Mouse (Mus musculus): Measurements from ENCODE around the gene Aqp6. TPM values are rescaled to one million over a fixed set of nuclear protein-coding genes. Genes with fewer than 3 reads are reported as not detected.

Gene Aqp6
- polyA plus RNA-seq, 1 experiment from 2014 or later: not detected

DNA sequence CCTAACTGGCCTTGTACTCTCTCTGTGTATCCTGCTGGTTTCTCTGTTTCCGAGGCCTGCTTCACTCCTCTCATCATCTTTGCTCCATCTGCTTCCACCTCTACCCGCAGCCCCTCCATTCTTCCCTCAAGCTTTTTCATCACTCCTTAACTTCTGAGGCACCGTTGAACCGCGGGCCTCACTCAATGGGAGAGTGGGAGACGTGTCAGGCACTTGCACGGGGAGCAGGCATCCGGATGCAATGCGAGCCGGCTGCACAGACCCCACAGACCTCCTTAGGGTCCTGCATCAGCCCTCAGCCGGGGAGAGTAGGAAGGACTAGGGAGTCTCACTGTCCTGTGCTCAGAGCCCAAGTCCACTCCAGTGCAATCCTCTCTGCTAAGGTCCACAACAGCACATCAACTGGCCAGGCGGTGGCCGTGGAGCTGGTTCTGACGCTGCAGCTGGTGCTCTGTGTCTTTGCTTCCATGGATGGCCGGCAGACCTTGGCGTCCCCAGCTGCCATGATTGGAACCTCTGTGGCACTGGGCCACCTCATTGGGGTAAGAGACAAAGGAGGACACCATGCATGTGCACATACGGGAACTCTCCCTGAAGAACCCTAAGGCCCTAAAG is 1.1 kb downstream of the Aqp6 start:
- WGBS: 75% methylated on average over 17 of the region's 17 CpGs
- H3K27ac ChIP-seq (replicated peaks): peak overlapping the region; percentile 10; the same call in 1 of the 2 replicates
- H3K4me1 ChIP-seq: peaks cover 79% of the 10 kb centered on the region

GRCm38 (mm10) chr15:99603216-99603615 is 2.0 kb downstream of the Aqp6 start:
- Histone ChIP-seq H3K27ac (replicated peaks) (no peak overlapping the region), H3K27me3 (replicated peaks; ENCODE audit: low read depth, poor library complexity, severe bottlenecking) (peaks cover 92% of the 10 kb centered on the region), H3K4me3 (no peak overlapping the region), H3K4me1 (peaks cover 79% of the 10 kb centered on the region), H3K9me3 (no peaks in the 10 kb centered on the region), H3K36me3 (replicated peaks) (no peaks in the 10 kb centered on the region)
- no peak for DNase-seq (ENCODE audit: low spot score)
- WGBS: 76% methylated on average over 7 of the region's 7 CpGs

More for the DNA sequence above, 1.1 kb downstream of the Aqp6 start:
- no peaks in the 10 kb centered on the region for H3K36me3 ChIP-seq (replicated peaks)
- no peak overlapping the region for H3K4me3 ChIP-seq
- peaks cover 97% of the 10 kb centered on the region for H3K27me3 ChIP-seq (replicated peaks; ENCODE audit: low read depth, poor library complexity, severe bottlenecking)
- H3K9me3 ChIP-seq: no peaks in the 10 kb centered on the region
- no peak for DNase-seq (ENCODE audit: low spot score)

DNA sequence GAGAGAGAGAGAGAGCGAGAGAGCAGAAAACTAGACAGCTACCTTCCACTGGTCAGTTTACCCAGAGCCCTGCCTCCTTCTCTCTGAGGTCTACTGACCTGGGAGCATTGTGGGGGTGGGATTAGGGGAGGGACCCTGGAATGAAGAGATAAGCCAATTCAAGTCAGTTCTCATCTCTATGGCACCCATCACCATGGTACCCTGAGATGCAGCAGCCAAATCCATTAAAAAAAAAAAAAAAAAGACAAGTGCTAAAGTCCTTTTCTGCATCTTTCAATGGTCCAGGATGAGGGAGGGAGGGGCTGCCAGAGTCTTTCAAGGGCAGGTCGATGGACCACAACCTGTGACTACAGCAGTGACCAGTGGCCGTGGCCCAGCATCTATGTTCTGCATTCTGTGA is 4.4 kb downstream of the Aqp6 start:
- H3K4me1 ChIP-seq: peaks cover 75% of the 10 kb centered on the region
- no peaks in the 10 kb centered on the region for H3K9me3 ChIP-seq
- no peak for DNase-seq (ENCODE audit: low spot score)
- 74% methylated on average over 3 of the region's 3 CpGs for WGBS
- H3K27ac ChIP-seq (replicated peaks): no peak overlapping the region
- H3K4me3 ChIP-seq: no peak overlapping the region
- H3K36me3 ChIP-seq (replicated peaks): no peaks in the 10 kb centered on the region
- peaks cover 93% of the 10 kb centered on the region for H3K27me3 ChIP-seq (replicated peaks; ENCODE audit: low read depth, poor library complexity, severe bottlenecking)

GRCm38 (mm10) chr15:99606515-99606914 is 5.3 kb downstream of the Aqp6 start:
- WGBS: 36% methylated on average over 5 of the region's 5 CpGs
- peaks cover 75% of the 10 kb centered on the region for H3K4me1 ChIP-seq

GRCm38 (mm10) chr15:99607388-99608113 is 6.4 kb downstream of the Aqp6 start:
- Histone ChIP-seq H3K4me1 (peaks cover 68% of the 10 kb centered on the region), H3K27ac (replicated peaks) (peak overlapping the region; percentile 54; the same call in 1 of the 2 replicates), H3K36me3 (replicated peaks) (no peaks in the 10 kb centered on the region), H3K4me3 (peak overlapping the region; percentile 25; the same call in 1 of the 2 replicates), H3K9me3 (peaks cover 2% of the 10 kb centered on the region; the same call in 1 of the 2 replicates), H3K27me3 (replicated peaks; ENCODE audit: low read depth, poor library complexity, severe bottlenecking) (peaks cover 88% of the 10 kb centered on the region)
- WGBS: 9% methylated on average over 10 of the region's 10 CpGs
- peak; percentile 70 for DNase-seq (ENCODE audit: low spot score)

More at GRCm38 (mm10) chr15:99606515-99606914, 5.3 kb downstream of the Aqp6 start:
- Histone ChIP-seq H3K27me3 (replicated peaks; ENCODE audit: low read depth, poor library complexity, severe bottlenecking) (peaks cover 88% of the 10 kb centered on the region), H3K4me3 (no peak overlapping the region), H3K27ac (replicated peaks) (no peak overlapping the region), H3K36me3 (replicated peaks) (no peaks in the 10 kb centered on the region), H3K9me3 (no peaks in the 10 kb centered on the region)
- DNase-seq (ENCODE audit: low spot score): no peak

DNA sequence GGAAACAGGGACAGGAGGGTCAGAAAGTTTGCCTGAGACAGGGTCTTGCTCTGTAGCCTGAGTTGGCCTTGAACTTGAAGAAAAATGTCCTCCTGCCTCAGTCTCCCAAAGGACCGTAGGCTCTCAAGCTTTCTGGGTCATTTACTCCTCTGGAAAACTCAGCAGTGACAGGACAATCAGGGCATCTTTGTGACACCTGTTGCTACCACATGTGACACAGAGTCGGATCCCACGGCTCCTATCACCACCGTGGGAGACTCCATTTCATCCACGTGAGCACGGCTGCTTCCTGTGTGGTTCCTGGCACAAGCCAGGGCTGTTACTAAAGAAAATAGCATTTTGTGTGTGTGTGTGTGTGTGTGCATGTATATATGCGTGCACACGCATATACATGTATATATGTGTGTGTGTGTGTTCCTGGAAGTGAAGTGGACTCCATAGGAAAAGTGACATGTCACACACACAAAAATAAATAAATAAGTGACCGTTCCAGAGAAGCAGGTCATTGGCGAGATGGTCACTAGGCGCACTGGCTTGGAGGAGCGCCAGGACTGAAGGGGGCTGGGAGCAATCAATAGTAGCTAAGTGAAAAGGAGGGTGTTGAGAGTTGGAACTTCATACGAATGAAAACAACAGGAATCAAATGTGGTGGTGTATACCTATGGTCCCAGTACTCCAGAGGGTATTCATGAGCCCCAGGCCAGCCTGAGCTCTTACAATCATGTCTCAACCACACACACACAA is 7.4 kb downstream of the Aqp6 start:
- Histone ChIP-seq H3K4me1 (peaks cover 59% of the 10 kb centered on the region), H3K27me3 (replicated peaks; ENCODE audit: low read depth, poor library complexity, severe bottlenecking) (peaks cover 82% of the 10 kb centered on the region)

DNA sequence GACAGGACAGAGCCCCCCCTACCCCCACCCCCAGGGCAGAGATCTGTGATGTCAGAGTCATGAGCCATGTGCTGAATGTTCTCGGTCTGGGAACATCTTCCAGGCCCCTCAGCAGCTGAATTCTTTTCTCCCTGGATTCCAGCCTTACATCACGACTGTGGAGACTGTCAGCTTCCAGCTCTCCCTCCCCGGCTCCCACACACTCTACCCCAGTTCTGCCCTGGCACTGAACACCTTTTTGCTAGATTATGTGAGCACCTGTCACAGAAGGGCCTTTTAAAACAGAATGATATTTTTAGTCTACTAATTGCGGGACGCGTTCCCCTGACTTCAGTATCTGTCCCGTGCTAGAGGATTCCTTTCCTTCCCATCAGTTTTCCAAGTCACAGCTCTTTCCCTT is 10.4 kb downstream of the Aqp6 start:
- DNase-seq (ENCODE audit: low spot score): no peak
- H3K27me3 ChIP-seq (replicated peaks; ENCODE audit: low read depth, poor library complexity, severe bottlenecking): peaks cover 74% of the 10 kb centered on the region
- peaks cover 3% of the 10 kb centered on the region; the same call in 1 of the 2 replicates for H3K9me3 ChIP-seq
- no peak overlapping the region for H3K27ac ChIP-seq (replicated peaks)
- peaks cover 57% of the 10 kb centered on the region for H3K4me1 ChIP-seq
- WGBS: 69% methylated on average over 7 of the region's 7 CpGs
- H3K36me3 ChIP-seq (replicated peaks): no peaks in the 10 kb centered on the region
- no peak overlapping the region for H3K4me3 ChIP-seq

More for the DNA sequence above, 7.4 kb downstream of the Aqp6 start:
- Histone ChIP-seq H3K36me3 (replicated peaks) (no peaks in the 10 kb centered on the region), H3K27ac (replicated peaks) (peak overlapping the region; percentile 26; the same call in 1 of the 2 replicates), H3K4me3 (0 out of 2 replicates have a peak overlapping the region, but pooled peaks have one; percentile 14), H3K9me3 (peaks cover 3% of the 10 kb centered on the region; the same call in 1 of the 2 replicates)
- 81% methylated on average over 13 of the region's 13 CpGs for WGBS
- DNase-seq (ENCODE audit: low spot score): no peak

GRCm38 (mm10) chr15:99614273-99614672 is 13.1 kb downstream of the Aqp6 start:
- H3K36me3 ChIP-seq (replicated peaks): peaks cover 8% of the 10 kb centered on the region
- DNase-seq (ENCODE audit: low spot score): no peak
- H3K27me3 ChIP-seq (replicated peaks; ENCODE audit: low read depth, poor library complexity, severe bottlenecking): peaks cover 52% of the 10 kb centered on the region
- H3K4me3 ChIP-seq: no peak overlapping the region
- WGBS: 77% methylated on average over 13 of the region's 13 CpGs
- H3K27ac ChIP-seq (replicated peaks): no peak overlapping the region
- peaks cover 30% of the 10 kb centered on the region for H3K4me1 ChIP-seq
- H3K9me3 ChIP-seq: peaks cover 3% of the 10 kb centered on the region; the same call in 1 of the 2 replicates

DNA sequence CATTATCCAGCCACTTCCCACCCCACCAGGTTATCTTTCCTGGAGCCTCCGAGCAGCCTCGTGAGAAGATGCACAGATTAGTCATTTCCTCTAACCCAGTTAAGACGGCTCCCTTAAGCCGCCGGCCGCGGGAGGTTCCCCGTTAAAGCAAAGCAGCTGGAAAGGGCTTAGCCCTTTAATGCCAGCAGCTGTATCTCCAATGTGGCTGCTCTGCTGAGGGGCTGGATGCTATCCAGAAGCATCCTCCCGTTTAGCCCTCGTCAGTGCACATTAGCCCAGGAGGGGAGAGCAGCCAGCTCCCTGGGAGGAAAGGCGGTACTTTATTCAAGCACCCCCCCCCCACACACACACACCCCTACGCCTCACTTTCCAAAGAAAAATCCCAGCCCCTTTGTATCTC is 13.6 kb downstream of the Aqp6 start:
- DNase-seq (ENCODE audit: low spot score): no peak
- H3K27ac ChIP-seq (replicated peaks): no peak overlapping the region; the same call in 1 of the 2 replicates
- peaks cover 49% of the 10 kb centered on the region for H3K27me3 ChIP-seq (replicated peaks; ENCODE audit: low read depth, poor library complexity, severe bottlenecking)
- H3K4me3 ChIP-seq: no peak overlapping the region
- peaks cover 3% of the 10 kb centered on the region; the same call in 1 of the 2 replicates for H3K9me3 ChIP-seq
- H3K4me1 ChIP-seq: peaks cover 29% of the 10 kb centered on the region
- 10% methylated on average over 12 of the region's 12 CpGs for WGBS
- peaks cover 13% of the 10 kb centered on the region for H3K36me3 ChIP-seq (replicated peaks)

DNA sequence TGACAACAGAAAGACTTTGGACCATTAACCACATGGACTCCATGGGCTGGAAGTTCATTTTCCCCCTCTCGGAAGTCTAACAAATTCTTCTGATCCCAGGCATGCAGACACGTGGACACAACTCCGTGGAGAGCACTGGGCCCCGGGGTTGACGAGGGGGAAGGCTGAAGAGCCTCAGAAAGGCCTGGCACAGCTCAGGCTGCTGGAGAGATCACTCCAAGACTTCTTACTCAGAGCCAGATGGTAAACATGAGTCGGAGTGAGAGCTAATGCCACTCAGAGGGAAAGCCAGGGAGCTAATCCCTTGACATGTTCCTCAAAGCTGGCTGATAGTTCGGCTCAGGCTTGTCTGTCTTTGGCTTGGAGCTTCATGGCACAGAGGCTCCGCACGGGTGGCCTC is 14.0 kb downstream of the Aqp6 start:
- DNase-seq (ENCODE audit: low spot score): no peak

DNA sequence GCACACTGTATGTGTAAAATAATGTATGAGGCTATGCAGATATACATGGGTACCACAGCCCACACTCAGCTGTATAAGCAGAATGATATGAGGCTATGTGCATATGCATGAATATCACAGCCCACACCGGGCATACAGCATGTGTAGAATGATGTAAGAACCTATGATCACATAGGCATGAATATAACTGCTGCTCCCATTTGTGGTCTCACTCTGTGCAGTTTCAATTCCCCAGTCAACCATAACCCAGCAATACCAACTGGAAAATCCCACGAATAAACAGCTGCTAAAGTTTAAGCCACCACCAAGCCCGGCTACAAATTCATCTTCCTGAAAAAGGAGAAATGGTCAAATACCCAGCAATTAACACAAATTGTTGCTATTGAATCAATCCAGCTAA is 17.4 kb downstream of the Aqp6 start:
- Histone ChIP-seq H3K4me3 (no peak overlapping the region), H3K4me1 (peaks cover 16% of the 10 kb centered on the region), H3K36me3 (replicated peaks) (peaks cover 51% of the 10 kb centered on the region), H3K27me3 (replicated peaks; ENCODE audit: low read depth, poor library complexity, severe bottlenecking) (peaks cover 21% of the 10 kb centered on the region), H3K27ac (replicated peaks) (no peak overlapping the region), H3K9me3 (no peaks in the 10 kb centered on the region)
- DNase-seq (ENCODE audit: low spot score): no peak
- 89% methylated on average over 3 of the region's 3 CpGs for WGBS

More for the DNA sequence above, 14.0 kb downstream of the Aqp6 start:
- H3K9me3 ChIP-seq: peaks cover 3% of the 10 kb centered on the region; the same call in 1 of the 2 replicates
- WGBS: 55% methylated on average over 9 of the region's 9 CpGs
- H3K36me3 ChIP-seq (replicated peaks): peaks cover 17% of the 10 kb centered on the region
- peaks cover 29% of the 10 kb centered on the region for H3K4me1 ChIP-seq
- H3K4me3 ChIP-seq: no peak overlapping the region
- H3K27me3 ChIP-seq (replicated peaks; ENCODE audit: low read depth, poor library complexity, severe bottlenecking): peaks cover 44% of the 10 kb centered on the region
- H3K27ac ChIP-seq (replicated peaks): no peak overlapping the region; the same call in 1 of the 2 replicates

GRCm38 (mm10) chr15:99619821-99620220 is 18.6 kb downstream of the Aqp6 start:
- Histone ChIP-seq H3K4me1 (peaks cover 8% of the 10 kb centered on the region), H3K27ac (replicated peaks) (no peak overlapping the region), H3K4me3 (no peak overlapping the region), H3K9me3 (no peaks in the 10 kb centered on the region), H3K27me3 (replicated peaks; ENCODE audit: low read depth, poor library complexity, severe bottlenecking) (peaks cover 9% of the 10 kb centered on the region; the same call in 1 of the 2 replicates), H3K36me3 (replicated peaks) (peaks cover 63% of the 10 kb centered on the region)
- WGBS: 87% methylated on average over 4 of the region's 4 CpGs
- DNase-seq (ENCODE audit: low spot score): no peak
